Mouse (Mus musculus): ENCODE results near the gene Pnkp. TPM values are rescaled to one million over a fixed set of nuclear protein-coding genes. Genes with fewer than 3 reads are reported as not detected.

Pnkp gene
- 37.8 and 39.8 TPM in 2 replicates for polyA plus RNA-seq (2016; fragmentation: Nextera tagmentation; extraction: Ambion mirVana)

- under 1% methylated on average over 32 of the region's 32 CpGs for WGBS
- H3K4me1 ChIP-seq: peaks cover 79% of the 10 kb centered on the region
- no peaks in the 10 kb centered on the region for H3K27me3 ChIP-seq (ENCODE audit: poor library complexity, severe bottlenecking)
- peak within 1 kb of the TSS; percentile 93 for H3K4me3 ChIP-seq
- H3K27ac ChIP-seq: peak within 1 kb of the TSS; percentile 94
- peak; percentile 89 for DNase-seq (ENCODE audit: extremely low spot score, low spot score)
- H3K36me3 ChIP-seq (replicated peaks): peaks cover 46% of the 10 kb centered on the region
- H3K9me3 ChIP-seq: no peaks in the 10 kb centered on the region
Measured at GRCm38 (mm10) chr7:44857042-44857552, at the start of gene Pnkp. Gene Pnkp (plus strand): TSS chr7:44857139.

- 91% methylated on average over 2 of the region's 2 CpGs for WGBS
- no peaks in the 10 kb centered on the region for H3K9me3 ChIP-seq
- H3K27me3 ChIP-seq (ENCODE audit: poor library complexity, severe bottlenecking): no peaks in the 10 kb centered on the region
- H3K4me3 ChIP-seq: no peak overlapping the region
- DNase-seq (ENCODE audit: extremely low spot score, low spot score): no peak
- 0 out of 2 replicates have a peak, but pooled peaks cover under 1% of the 10 kb centered on the region for H3K4me1 ChIP-seq
- H3K36me3 ChIP-seq (replicated peaks): peaks cover 33% of the 10 kb centered on the region
- H3K27ac ChIP-seq: no peak overlapping the region
Measured at GRCm38 (mm10) chr7:44808927-44809326, 48.0 kb upstream of the Pnkp start.

- Histone ChIP-seq H3K4me3 (no peak overlapping the region), H3K4me1 (peaks cover 5% of the 10 kb centered on the region), H3K27ac (no peak overlapping the region), H3K27me3 (ENCODE audit: poor library complexity, severe bottlenecking) (no peaks in the 10 kb centered on the region), H3K36me3 (replicated peaks) (peaks cover 38% of the 10 kb centered on the region), H3K9me3 (no peaks in the 10 kb centered on the region)
- DNase-seq (ENCODE audit: extremely low spot score, low spot score): no peak
- 90% methylated on average over 3 of the region's 3 CpGs for WGBS
Measured at GRCm38 (mm10) chr7:44809466-44809865, 47.5 kb upstream of the Pnkp start.

GRCm38 (mm10) chr7:44810365-44810764, 46.6 kb upstream of the Pnkp start:
- H3K36me3 ChIP-seq (replicated peaks): peaks cover 42% of the 10 kb centered on the region

GRCm38 (mm10) chr7:44810819-44811557, 46.0 kb upstream of the Pnkp start:
- Histone ChIP-seq H3K4me3 (no peak overlapping the region), H3K4me1 (peaks cover 16% of the 10 kb centered on the region), H3K27ac (no peak overlapping the region), H3K36me3 (replicated peaks) (peaks cover 42% of the 10 kb centered on the region), H3K9me3 (no peaks in the 10 kb centered on the region), H3K27me3 (ENCODE audit: poor library complexity, severe bottlenecking) (no peaks in the 10 kb centered on the region)
- DNase-seq (ENCODE audit: extremely low spot score, low spot score): no peak
- WGBS: 90% methylated on average over 7 of the region's 7 CpGs

More at GRCm38 (mm10) chr7:44810365-44810764, 46.6 kb upstream of the Pnkp start:
- H3K27me3 ChIP-seq (ENCODE audit: poor library complexity, severe bottlenecking): no peaks in the 10 kb centered on the region
- peaks cover 14% of the 10 kb centered on the region for H3K4me1 ChIP-seq
- no peak for DNase-seq (ENCODE audit: extremely low spot score, low spot score)
- no peak overlapping the region for H3K4me3 ChIP-seq
- 83% methylated on average over 4 of the region's 4 CpGs for WGBS
- no peak overlapping the region for H3K27ac ChIP-seq
- no peaks in the 10 kb centered on the region for H3K9me3 ChIP-seq

- 94% methylated on average over 20 of the region's 20 CpGs for WGBS
- Histone ChIP-seq H3K9me3 (no peaks in the 10 kb centered on the region), H3K4me3 (no peak overlapping the region), H3K27me3 (ENCODE audit: poor library complexity, severe bottlenecking) (no peaks in the 10 kb centered on the region), H3K27ac (no peak overlapping the region), H3K36me3 (replicated peaks) (peaks cover 42% of the 10 kb centered on the region), H3K4me1 (peaks cover 22% of the 10 kb centered on the region)
- DNase-seq (ENCODE audit: extremely low spot score, low spot score): no peak
Measured at GRCm38 (mm10) chr7:44812651-44813325, 44.2 kb upstream of the Pnkp start.

- no peak for DNase-seq (ENCODE audit: extremely low spot score, low spot score)
- no peaks in the 10 kb centered on the region for H3K27me3 ChIP-seq (ENCODE audit: poor library complexity, severe bottlenecking)
- H3K4me1 ChIP-seq: peaks cover 34% of the 10 kb centered on the region
- no peak overlapping the region for H3K4me3 ChIP-seq
- 92% methylated on average over 3 of the region's 3 CpGs for WGBS
- no peak overlapping the region for H3K27ac ChIP-seq
- no peaks in the 10 kb centered on the region for H3K9me3 ChIP-seq
- peaks cover 54% of the 10 kb centered on the region for H3K36me3 ChIP-seq (replicated peaks)
Measured at GRCm38 (mm10) chr7:44813985-44814384, 43.0 kb upstream of the Pnkp start.

- H3K27ac ChIP-seq: peak overlapping the region; percentile 99
- H3K36me3 ChIP-seq (replicated peaks): peaks cover 58% of the 10 kb centered on the region
- peak overlapping the region; percentile 90 for H3K4me3 ChIP-seq
- peaks cover 39% of the 10 kb centered on the region for H3K4me1 ChIP-seq
- H3K9me3 ChIP-seq: no peaks in the 10 kb centered on the region
- 91% methylated on average over 4 of the region's 4 CpGs for WGBS
- DNase-seq (ENCODE audit: extremely low spot score, low spot score): no peak
- H3K27me3 ChIP-seq (ENCODE audit: poor library complexity, severe bottlenecking): no peaks in the 10 kb centered on the region
Measured at GRCm38 (mm10) chr7:44814423-44814822, 42.5 kb upstream of the Pnkp start.

- H3K4me3 ChIP-seq: peak overlapping the region; percentile 90
- H3K9me3 ChIP-seq: no peaks in the 10 kb centered on the region
- no peaks in the 10 kb centered on the region for H3K27me3 ChIP-seq (ENCODE audit: poor library complexity, severe bottlenecking)
- peaks cover 45% of the 10 kb centered on the region for H3K4me1 ChIP-seq
- peaks cover 65% of the 10 kb centered on the region for H3K36me3 ChIP-seq (replicated peaks)
- WGBS: 31% methylated on average over 14 of the region's 14 CpGs
- no peak for DNase-seq (ENCODE audit: extremely low spot score, low spot score)
- H3K27ac ChIP-seq: peak overlapping the region; percentile 99
Measured at GRCm38 (mm10) chr7:44814952-44815553, 41.9 kb upstream of the Pnkp start.

GRCm38 (mm10) chr7:44815721-44816469, 41.0 kb upstream of the Pnkp start, which contains the start of the genes Nup62 and Il4i1:
Gene Nup62 (plus strand): TSS chr7:44816088.
Gene Il4i1 (plus strand): TSS chr7:44816387.
- peak; percentile 100 for DNase-seq (ENCODE audit: extremely low spot score, low spot score)
- Histone ChIP-seq H3K4me1 (peaks cover 53% of the 10 kb centered on the region), H3K36me3 (replicated peaks) (peaks cover 69% of the 10 kb centered on the region), H3K9me3 (no peaks in the 10 kb centered on the region), H3K4me3 (peak within 1 kb of the TSS; percentile 90), H3K27ac (peak within 1 kb of the TSS; percentile 99), H3K27me3 (ENCODE audit: poor library complexity, severe bottlenecking) (no peaks in the 10 kb centered on the region)
- WGBS: under 1% methylated on average over 62 of the region's 62 CpGs

- DNase-seq (ENCODE audit: extremely low spot score, low spot score): no peak
- Histone ChIP-seq H3K27me3 (ENCODE audit: poor library complexity, severe bottlenecking) (no peaks in the 10 kb centered on the region), H3K4me1 (peaks cover 60% of the 10 kb centered on the region), H3K9me3 (no peaks in the 10 kb centered on the region), H3K36me3 (replicated peaks) (peaks cover 69% of the 10 kb centered on the region), H3K27ac (peak within 1 kb of the TSS; percentile 99), H3K4me3 (peak within 1 kb of the TSS; percentile 90)
- WGBS: under 1% methylated on average over 55 of the region's 57 CpGs
Measured at GRCm38 (mm10) chr7:44816470-44817021, 40.4 kb upstream of the Pnkp start, which contains the start of gene Atf5. Gene Atf5 (minus strand): TSS chr7:44816658.

- H3K27me3 ChIP-seq (ENCODE audit: poor library complexity, severe bottlenecking): no peaks in the 10 kb centered on the region
Measured at GRCm38 (mm10) chr7:44817441-44817840, 39.5 kb upstream of the Pnkp start.

More at GRCm38 (mm10) chr7:44817441-44817840, 39.5 kb upstream of the Pnkp start:
- peaks cover 64% of the 10 kb centered on the region for H3K4me1 ChIP-seq
- peak overlapping the region; percentile 90 for H3K4me3 ChIP-seq
- peak overlapping the region; percentile 99 for H3K27ac ChIP-seq
- no peak for DNase-seq (ENCODE audit: extremely low spot score, low spot score)
- peaks cover 66% of the 10 kb centered on the region for H3K36me3 ChIP-seq (replicated peaks)
- no peaks in the 10 kb centered on the region for H3K9me3 ChIP-seq
- 40% methylated on average over 3 of the region's 3 CpGs for WGBS
